Mouse (Mus musculus) kidney, embryonic 15.5 days (tissue): ENCODE data around the gene Sdk1. TPM values are rescaled to one million over a fixed set of nuclear protein-coding genes. Genes with fewer than 3 reads are reported as not detected.

ENCODE experiments used
- polyA plus RNA-seq: library from polyadenylated mRNA; unstranded; fragments of >200 nt; fragmentation: Nextera tagmentation; extraction: Ambion mirVana; gene quantifications from 2 replicates; pipeline ENCODE4 v1.2.1, GENCODE M21; 2015

Gene Sdk1
- polyA plus RNA-seq, 1 experiment from 2014 or later, result 3.3 TPM

Other genes starting within 250 kb of the Sdk1 start
- gene Card11, start 240.9 kb upstream of the Sdk1 start, polyA plus RNA-seq, result 0.15 and 0.30 TPM in 2 replicates